Mouse (Mus musculus) mouse trophoblast stem cell (cell line): Measurements from ENCODE around the gene Ccnb1.
"Not testable (repeated sequence)": the region's sequence is repeated elsewhere in the genome, so short reads cannot be mapped to it uniquely, and the experiment has no call there.

ENCODE experiments used
- in situ Hi-C, 2 experiments: fragments of 300-500 bp; cut with MseI, MboI; formaldehyde crosslinking; loops; 2 replicates in 1 of 2; 3 replicates in 1 of 2; pipeline ENCODE4 v1.15.1; 2025

Gene Ccnb1

DNA sequence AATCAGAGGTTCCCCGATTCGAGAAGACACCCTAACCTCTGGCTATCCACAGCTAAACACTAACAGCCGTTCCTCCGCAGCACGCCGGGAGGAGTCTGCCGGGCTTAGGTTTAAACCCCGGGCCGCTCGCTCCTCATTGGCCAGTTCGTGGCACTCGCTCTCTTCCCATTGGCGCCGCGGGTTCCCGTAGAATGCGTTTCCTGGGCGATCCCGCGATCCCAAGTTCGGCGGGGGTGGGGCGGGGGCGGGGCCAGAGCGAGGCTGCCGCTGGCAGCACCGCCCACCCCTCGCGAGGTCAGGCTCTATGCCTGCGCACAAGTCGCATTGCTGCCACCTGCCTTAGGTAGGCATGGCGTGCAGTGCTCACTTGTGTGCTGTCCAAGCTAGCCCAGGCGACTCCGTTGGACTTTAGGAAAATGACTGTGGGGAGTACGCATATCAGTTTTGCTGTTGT is at the start of gene Ccnb1:
TSS of gene Ccnb1 (minus strand) at position 157 of the 454 bp plus-strand sequence.
- in situ Hi-C loops: no loop called here

GRCm38 (mm10) chr13:100834777-100835176 is 48.4 kb upstream of the Ccnb1 start:
- in situ Hi-C loops: no loop called here

DNA sequence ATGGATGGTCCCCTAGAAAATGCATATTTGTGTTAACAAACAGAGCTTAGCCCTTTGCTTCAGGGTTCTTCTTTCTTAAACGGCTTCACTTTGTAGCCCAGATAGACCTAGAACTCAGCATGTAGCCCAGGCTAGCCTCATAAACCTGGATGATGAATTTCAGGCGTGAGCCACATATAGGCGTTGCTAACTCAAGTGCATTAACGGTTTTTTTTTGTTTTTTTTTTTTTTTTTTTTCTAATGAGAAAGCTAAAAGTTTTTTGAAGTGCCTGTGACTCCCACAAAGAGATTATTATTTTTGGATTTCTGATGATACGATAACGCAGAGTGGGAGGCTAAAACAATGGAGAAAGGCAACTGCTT is 47.3 kb upstream of the Ccnb1 start:
- in situ Hi-C loops: no loop called here

- in situ Hi-C loops: no loop called here
Observed at GRCm38 (mm10) chr13:100832741-100833639, 46.6 kb upstream of the Ccnb1 start, which contains the start of gene Slc30a5. Gene Slc30a5, minus strand, starts transcription at chr13:100833427.

- in situ Hi-C loops: no loop called here
Observed at GRCm38 (mm10) chr13:100832188-100832587, 45.8 kb upstream of the Ccnb1 start.

GRCm38 (mm10) chr13:100831123-100831522 is 44.8 kb upstream of the Ccnb1 start:
- in situ Hi-C loops: no loop called here

DNA sequence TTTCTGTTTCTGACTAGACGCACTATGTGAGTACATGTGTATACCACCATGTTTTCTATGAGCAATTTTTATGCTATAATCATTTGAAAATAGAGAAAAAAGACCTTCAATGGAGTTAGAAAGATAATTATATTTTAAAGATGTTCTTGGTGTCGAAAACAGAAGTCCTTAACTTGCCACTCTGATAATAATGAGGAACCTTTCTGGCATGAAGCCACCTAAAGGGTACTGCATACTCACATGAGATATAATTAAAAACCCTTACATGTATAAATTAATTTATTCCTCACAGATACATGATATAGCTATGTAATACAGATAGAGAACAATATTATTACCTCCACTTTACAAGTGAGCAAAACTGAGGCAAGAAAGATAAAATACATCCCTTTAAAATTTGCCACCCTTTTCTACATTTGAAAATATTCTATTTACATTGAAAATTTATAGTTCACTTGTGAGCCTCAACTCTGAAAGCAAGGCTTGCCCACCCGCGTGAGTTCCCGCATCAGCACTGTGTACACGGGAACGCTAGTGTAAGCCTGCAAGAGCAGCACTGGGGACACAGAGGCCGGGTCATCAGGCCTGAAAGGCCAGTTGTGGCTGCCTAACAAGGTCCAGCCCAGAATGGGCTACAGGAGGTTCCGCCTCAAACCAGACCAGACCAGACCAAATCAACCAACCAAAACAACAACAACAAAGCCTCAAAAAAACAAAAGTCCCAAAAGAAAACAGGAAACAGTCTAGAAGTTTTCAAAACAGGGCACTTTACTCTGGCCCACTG is 39.4 kb upstream of the Ccnb1 start:
- in situ Hi-C loops: no loop called here

DNA sequence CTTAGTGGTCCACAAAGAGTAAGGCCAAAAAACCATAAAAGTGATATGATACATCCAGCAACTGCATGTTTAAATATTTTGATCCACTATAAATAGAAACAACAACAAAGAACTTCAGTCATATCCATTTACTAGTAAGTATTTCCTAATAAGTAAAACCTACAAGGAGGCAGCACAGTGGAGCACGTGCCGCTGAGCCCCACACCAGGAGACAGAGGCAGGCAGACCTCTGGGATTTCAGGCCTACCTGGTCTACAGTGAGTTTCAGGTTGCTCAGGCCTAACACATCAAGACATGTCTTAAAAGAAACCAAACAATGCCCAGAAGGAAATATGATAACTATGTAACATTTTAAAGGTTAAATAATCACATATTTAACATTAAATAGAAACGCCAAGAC is 38.5 kb upstream of the Ccnb1 start:
- in situ Hi-C loops: no loop called here

- in situ Hi-C loops: no loop called here
Observed at GRCm38 (mm10) chr13:100824306-100824705, 37.9 kb upstream of the Ccnb1 start.

DNA sequence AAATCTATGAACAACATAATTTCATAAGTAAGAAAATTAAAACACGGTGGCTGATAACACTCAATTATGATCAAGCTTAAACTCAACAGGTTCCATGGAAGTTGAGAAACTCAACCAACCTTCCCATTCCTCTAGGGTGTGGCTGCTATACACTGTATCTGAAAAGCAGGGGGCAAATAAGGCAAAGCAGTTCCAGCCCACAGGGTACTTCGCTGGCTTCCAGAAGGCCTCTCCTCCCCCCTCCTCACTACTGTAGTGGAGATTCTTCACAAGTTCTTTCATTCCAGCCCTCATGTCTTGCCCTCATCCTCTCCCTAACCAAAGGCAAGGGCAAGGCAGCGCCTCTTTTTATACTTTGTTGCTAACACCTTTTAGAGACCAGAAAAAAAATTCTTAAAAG is 37.5 kb upstream of the Ccnb1 start:
- in situ Hi-C loops: no loop called here

DNA sequence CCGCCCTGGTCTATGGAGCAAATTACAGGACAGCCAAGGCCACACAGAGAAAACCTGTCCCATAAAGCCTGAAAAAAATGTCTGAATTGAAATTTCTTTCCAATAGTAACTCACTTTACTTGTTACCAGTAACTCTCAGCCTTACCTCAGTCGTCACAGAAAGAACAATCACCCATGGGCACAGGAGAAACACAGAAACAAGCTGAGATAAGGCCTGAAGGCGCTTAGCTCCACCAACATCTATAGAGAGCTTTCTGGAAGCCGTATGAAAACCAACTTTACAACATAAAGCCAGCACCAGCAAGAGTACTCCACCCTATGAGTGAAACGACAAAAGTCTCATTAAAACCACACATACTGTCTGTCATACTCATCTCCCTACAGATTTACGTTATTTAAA is 28.1 kb upstream of the Ccnb1 start:
- in situ Hi-C loops: no loop called here

GRCm38 (mm10) chr13:100805776-100806175 is 19.4 kb upstream of the Ccnb1 start:
- in situ Hi-C loops: no loop called here

DNA sequence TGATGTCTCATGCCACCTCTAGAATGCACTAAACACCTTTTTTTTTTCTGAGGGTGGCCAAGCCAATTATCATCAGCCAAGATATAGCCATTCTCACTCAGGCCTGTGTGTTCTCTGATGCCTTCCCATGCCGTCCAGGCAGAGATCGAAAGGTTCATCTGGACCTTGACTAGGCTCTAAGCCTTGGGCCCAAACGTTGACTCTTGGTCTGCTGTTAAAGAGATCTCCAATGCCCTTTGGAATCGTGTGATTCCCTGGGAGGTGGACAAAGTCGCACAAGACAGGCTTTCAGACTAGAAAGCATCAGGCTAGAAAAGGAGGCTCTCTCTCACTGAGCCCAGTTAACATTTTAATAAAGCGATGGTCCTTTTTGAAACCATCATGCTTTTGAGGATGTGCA is 10.8 kb upstream of the Ccnb1 start:
- in situ Hi-C loops: no loop called here

- in situ Hi-C loops: no loop called here
Observed at GRCm38 (mm10) chr13:100789083-100789482, 2.7 kb upstream of the Ccnb1 start.

DNA sequence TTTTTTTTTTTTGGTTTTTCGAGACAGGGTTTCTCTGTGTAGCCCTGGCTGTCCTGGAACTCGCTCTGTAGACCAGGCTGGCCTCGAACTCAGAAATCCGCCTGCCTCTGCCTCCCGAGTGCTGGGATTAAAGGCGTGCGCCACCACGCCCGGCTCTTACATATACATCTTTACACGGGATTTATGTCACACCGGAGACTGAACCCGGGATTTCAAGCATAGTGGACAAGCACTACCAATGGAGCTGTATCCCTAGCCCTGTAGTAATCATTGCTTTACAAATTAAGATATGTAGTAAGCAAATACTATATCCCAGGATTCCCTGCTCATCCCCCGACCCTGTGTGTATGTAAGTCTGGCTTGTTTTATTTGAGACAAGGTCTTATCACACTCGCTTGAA is 1.7 kb upstream of the Ccnb1 start:
- in situ Hi-C loops: not testable (repeated sequence)

- in situ Hi-C loops: no loop called here
Observed at GRCm38 (mm10) chr13:100787316-100788010, 1.1 kb upstream of the Ccnb1 start.

GRCm38 (mm10) chr13:100785806-100786413 is 460 bp downstream of the Ccnb1 start:
- in situ Hi-C loops: no loop called here

GRCm38 (mm10) chr13:100777491-100777890 is 8.9 kb downstream of the Ccnb1 start:
- in situ Hi-C loops: no loop called here

DNA sequence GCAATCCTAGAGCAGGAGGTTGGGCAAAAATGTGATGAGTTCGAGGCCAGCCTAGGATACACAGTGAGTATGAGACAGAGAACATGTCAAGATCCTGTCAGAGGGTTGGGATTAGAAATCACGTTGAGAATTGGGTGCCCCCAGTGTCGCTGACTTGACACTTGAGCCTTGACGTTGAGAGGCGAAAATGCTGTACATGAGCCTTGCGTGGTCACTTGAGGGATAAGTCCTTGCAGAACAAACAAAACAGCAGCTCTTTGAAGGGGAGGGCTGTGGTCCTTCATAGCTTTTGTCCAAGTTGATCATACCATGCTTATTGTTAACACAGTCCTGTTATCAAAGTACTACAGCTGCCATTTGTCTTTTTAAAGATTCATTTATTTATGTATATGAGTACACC is 9.7 kb downstream of the Ccnb1 start:
- in situ Hi-C loops: no loop called here

- in situ Hi-C loops: no loop called here
Observed at GRCm38 (mm10) chr13:100776056-100776419, 10.3 kb downstream of the Ccnb1 start.

GRCm38 (mm10) chr13:100775252-100776055 is 10.9 kb downstream of the Ccnb1 start, which contains the start of gene Cenph:
Gene Cenph, minus strand, starts transcription at chr13:100775899.
- in situ Hi-C loops: no loop called here
